Mouse (Mus musculus): ENCODE measurements around the gene Akr1cl.

Akr1cl gene

GRCm38 (mm10) chr1:64988176-64988575 lies 44.4 kb downstream of the Akr1cl start:
- DNase-seq (ENCODE audit: low spot score): no peak

- no peak for DNase-seq (ENCODE audit: low spot score)
These were observed 46.4 kb downstream of the Akr1cl start for GRCm38 (mm10) chr1:64986120-64986519.

- no peak for DNase-seq (ENCODE audit: low spot score)
These were observed 49.3 kb downstream of the Akr1cl start for GRCm38 (mm10) chr1:64983247-64983646.

- no peak for DNase-seq (ENCODE audit: low spot score)
These were observed 54.2 kb downstream of the Akr1cl start for GRCm38 (mm10) chr1:64978321-64978799.

GRCm38 (mm10) chr1:64975346-64975745 lies 57.2 kb downstream of the Akr1cl start:
- DNase-seq (ENCODE audit: low spot score): no peak

GRCm38 (mm10) chr1:64970685-64971084 lies 61.9 kb downstream of the Akr1cl start:
- DNase-seq (ENCODE audit: low spot score): no peak
